ENCODE assay signal across 21 mouse cellular contexts in genomic region chr2:74036043-74036442, GRCm38 (mm10).
DNase-seq lines count a peak whose midpoint lies in the region; ATAC-seq lines count a peak whose summit lies in the region.
"Had no signal": no experiment of that assay in that cellular context is flagged by ENCODE, and none has a peak within 500 bp of the region (broad histone marks: within the 10 kb centered on the region; RNA-seq: fewer than 3 reads in every experiment).

No protein-coding gene starts in this region.

- no peaks in the 10 kb centered on the region for H3K36me3 ChIP-seq in intestine, embryonic 15.5 days
- no peaks in the 10 kb centered on the region for H3K36me3 ChIP-seq in intestine, embryonic 16.5 days (ENCODE audit: control insufficient read depth, insufficient read depth, low read length)
- no peaks in the 10 kb centered on the region for H3K36me3 ChIP-seq in hindbrain, embryonic 10.5 days
- H3K36me3 ChIP-seq: forebrain, embryonic 10.5 days; heart, embryonic 13.5 days; hindbrain, embryonic 12.5 days had no signal

- H3K27me3 ChIP-seq in intestine, embryonic 15.5 days (replicated peaks) = no peaks in the 10 kb centered on the region
- H3K27me3 ChIP-seq in intestine, embryonic 16.5 days (replicated peaks; ENCODE audit: control insufficient read depth, insufficient read depth, low read length) = no peaks in the 10 kb centered on the region
- no peaks in the 10 kb centered on the region for H3K27me3 ChIP-seq in hindbrain, embryonic 10.5 days (ENCODE audit: insufficient read depth, poor library complexity, severe bottlenecking)
- H3K27me3 ChIP-seq: heart, embryonic 13.5 days; hindbrain, embryonic 12.5 days had no signal

- no peak overlapping the region for H3K9ac ChIP-seq in intestine, embryonic 15.5 days
- H3K9ac ChIP-seq in intestine, embryonic 16.5 days (ENCODE audit: low read depth, low read length) = no peak overlapping the region
- H3K9ac ChIP-seq: heart, embryonic 13.5 days; hindbrain, embryonic 12.5 days had no signal

- peak overlapping the region; percentile 24; the same call in 1 of the 2 replicates for H3K27ac ChIP-seq in intestine, embryonic 15.5 days
- no peak overlapping the region for H3K27ac ChIP-seq in intestine, embryonic 16.5 days (ENCODE audit: low read length)
- H3K27ac ChIP-seq in hindbrain, embryonic 10.5 days = no peak overlapping the region
- H3K27ac ChIP-seq: forebrain, embryonic 10.5 days; heart, embryonic 13.5 days; hindbrain, embryonic 12.5 days had no signal

- no peak for DNase-seq in frontal cortex, adult 2 months (ENCODE audit: extremely low spot score in 1 of 2, low spot score in 1 of 2)
- peak; percentile 13 to 20 for DNase-seq in heart, adult 18-20 months
- DNase-seq in heart, postnatal 25 days (ENCODE audit: low spot score) = no peak
- DNase-seq in skeletal muscle tissue, adult 2 months (ENCODE audit: low read depth, low spot score) = peak; percentile 12
- DNase-seq in hindbrain, embryonic 10.5 days (ENCODE audit: low spot score) = no peak
- DNase-seq: adrenal gland, postnatal 14 days; cerebellum, adult 18-20 months; cerebellum, adult 9-11 months; cerebellum, postnatal 36 days; kidney, adult 18-20 months had no signal

- no peak overlapping the region for H3K4me3 ChIP-seq in intestine, embryonic 15.5 days (replicated peaks)
- H3K4me3 ChIP-seq in intestine, embryonic 16.5 days (ENCODE audit: low read length) = no peak overlapping the region
- H3K4me3 ChIP-seq in hindbrain, embryonic 10.5 days = no peak overlapping the region
- H3K4me3 ChIP-seq: erythroblast, embryonic 14.5 days; forebrain, embryonic 10.5 days; heart, embryonic 13.5 days; hindbrain, embryonic 12.5 days had no signal

- H3K4me2 ChIP-seq in intestine, embryonic 15.5 days (replicated peaks) = no peak overlapping the region
- H3K4me2 ChIP-seq in intestine, embryonic 16.5 days (ENCODE audit: low read depth, low read length) = no peak overlapping the region
- H3K4me2 ChIP-seq: heart, embryonic 13.5 days; hindbrain, embryonic 12.5 days had no signal

- H3K9me3 ChIP-seq in intestine, embryonic 15.5 days = no peaks in the 10 kb centered on the region
- H3K9me3 ChIP-seq in intestine, embryonic 16.5 days (ENCODE audit: control insufficient read depth, low read length) = no peaks in the 10 kb centered on the region
- H3K9me3 ChIP-seq in hindbrain, embryonic 10.5 days = no peaks in the 10 kb centered on the region
- H3K9me3 ChIP-seq: forebrain, embryonic 10.5 days; heart, embryonic 13.5 days; hindbrain, embryonic 12.5 days had no signal

- H3K4me1 ChIP-seq in intestine, embryonic 15.5 days (replicated peaks) = no peaks in the 10 kb centered on the region; the same call in 1 of the 2 replicates
- peaks cover 4% of the 10 kb centered on the region; the same call in 1 of the 2 replicates for H3K4me1 ChIP-seq in intestine, embryonic 16.5 days (ENCODE audit: control insufficient read depth, insufficient read depth, low read length)
- H3K4me1 ChIP-seq in hindbrain, embryonic 10.5 days (replicated peaks) = no peaks in the 10 kb centered on the region
- H3K4me1 ChIP-seq: heart, embryonic 13.5 days; hindbrain, embryonic 12.5 days had no signal

- WGBS in intestine, embryonic 15.5 days = 74% methylated on average over 9 of the region's 9 CpGs
- WGBS in intestine, embryonic 16.5 days = 79% methylated on average over 9 of the region's 9 CpGs
- WGBS in hindbrain, embryonic 10.5 days = 93% methylated on average over 9 of the region's 9 CpGs

- intact Hi-C loops in heart, postnatal 25 days (cut with DNase I) = no loop called here

- ATAC-seq in frontal cortex, adult (ENCODE audit: low TSS enrichment) = peak; percentile 55; the same call in 1 of the 2 replicates
- ATAC-seq in intestine, embryonic 15.5 days = no peak
- no peak for ATAC-seq in intestine, embryonic 16.5 days
- ATAC-seq: activated CD4-positive, CD25-positive, alpha-beta regulatory T cell, adult 4 months; forebrain, embryonic 14.5 days; hindbrain, embryonic 16.5 days; inflammation-experienced regulatory T-cells, adult 6 months had no signal

Comparison
In these comparisons a context has a peak if more than half of its experiments do, and no peak if none do; other contexts are left out.
1. DNase-seq: peak in heart, adult 18-20 months (2 of 2) and skeletal muscle tissue, adult 2 months (single experiment); none in frontal cortex, adult 2 months (0 of 2), heart, postnatal 25 days (single experiment) and hindbrain, embryonic 10.5 days (single experiment).